Mouse (Mus musculus) yolk sac, embryonic 10.5 days (tissue): ENCODE data around the gene Lasp1.
A peak's percentile ranks its signal among the peaks of the same experiment; 100 is the strongest.
"Not testable (repeated sequence)": the region's sequence is repeated elsewhere in the genome, so short reads cannot be mapped to it uniquely, and the experiment has no call there.

Experiments
- DNase-seq: peaks from one replicate; pipeline ENCODE4 v3.0.0-alpha.2; 2017; ENCODE audit warnings: low spot score

Lasp1 gene

GRCm38 (mm10) chr11:97798782-97799145, at the start of gene Lasp1:
Gene Lasp1, plus strand, starts transcription at chr11:97799000.
- peak; percentile 95 for DNase-seq

- DNase-seq: no peak
Measured at GRCm38 (mm10) chr11:97753277-97753676, 45.5 kb upstream of the Lasp1 start.

- no peak for DNase-seq
Measured at GRCm38 (mm10) chr11:97758125-97758524, 40.7 kb upstream of the Lasp1 start.

GRCm38 (mm10) chr11:97758942-97759341, 39.9 kb upstream of the Lasp1 start:
- DNase-seq: no peak

- no peak for DNase-seq
Measured at GRCm38 (mm10) chr11:97761638-97762037, 37.2 kb upstream of the Lasp1 start.

- peak; percentile 95 for DNase-seq
Measured at GRCm38 (mm10) chr11:97766154-97766881, 32.5 kb upstream of the Lasp1 start, which contains the start of gene Cwc25. Gene Cwc25, minus strand, starts transcription at chr11:97766556.

- DNase-seq: peak; percentile 54
Measured at GRCm38 (mm10) chr11:97769704-97770103, 29.1 kb upstream of the Lasp1 start.

GRCm38 (mm10) chr11:97771410-97771809, 27.4 kb upstream of the Lasp1 start:
- DNase-seq: no peak

- no peak for DNase-seq
Measured at GRCm38 (mm10) chr11:97775186-97775585, 23.6 kb upstream of the Lasp1 start.

GRCm38 (mm10) chr11:97775808-97776496, 22.8 kb upstream of the Lasp1 start, which contains the start of gene 1700001P01Rik:
Gene 1700001P01Rik, minus strand, starts transcription at chr11:97775918.
- no peak for DNase-seq

- DNase-seq: peak; percentile 30
Measured at GRCm38 (mm10) chr11:97776497-97777128, 22.2 kb upstream of the Lasp1 start.

- DNase-seq: peak; percentile 33
Measured at GRCm38 (mm10) chr11:97777129-97777529, 21.7 kb upstream of the Lasp1 start.

- no peak for DNase-seq
Measured at GRCm38 (mm10) chr11:97778918-97779317, 19.9 kb upstream of the Lasp1 start.

GRCm38 (mm10) chr11:97779968-97780701, 18.7 kb upstream of the Lasp1 start:
- no peak for DNase-seq

GRCm38 (mm10) chr11:97781478-97781831, 17.3 kb upstream of the Lasp1 start:
- peak; percentile 32 for DNase-seq

- DNase-seq: peak; percentile 97
Measured at GRCm38 (mm10) chr11:97781832-97782563, 16.8 kb upstream of the Lasp1 start, which contains the start of gene Rpl23. Gene Rpl23, minus strand, starts transcription at chr11:97782437.

- DNase-seq: no peak
Measured at GRCm38 (mm10) chr11:97782564-97782895, 16.3 kb upstream of the Lasp1 start.

GRCm38 (mm10) chr11:97787961-97788360, 10.8 kb upstream of the Lasp1 start:
- DNase-seq: no peak

GRCm38 (mm10) chr11:97789727-97790126, 9.1 kb upstream of the Lasp1 start:
- DNase-seq: no peak

- DNase-seq: not testable (repeated sequence)
Measured at GRCm38 (mm10) chr11:97790778-97791438, 7.9 kb upstream of the Lasp1 start.

- DNase-seq: no peak
Measured at GRCm38 (mm10) chr11:97793165-97793564, 5.6 kb upstream of the Lasp1 start.
